Mouse (Mus musculus): ENCODE results near the gene Wdtc1. TPM values are rescaled to one million over a fixed set of nuclear protein-coding genes. Genes with fewer than 3 reads are reported as not detected.
A peak's percentile ranks its signal among the peaks of the same experiment; 100 is the strongest.

Gene Wdtc1
- polyA plus RNA-seq, 1 experiment from 2014 or later, result 17.2 TPM

DNA sequence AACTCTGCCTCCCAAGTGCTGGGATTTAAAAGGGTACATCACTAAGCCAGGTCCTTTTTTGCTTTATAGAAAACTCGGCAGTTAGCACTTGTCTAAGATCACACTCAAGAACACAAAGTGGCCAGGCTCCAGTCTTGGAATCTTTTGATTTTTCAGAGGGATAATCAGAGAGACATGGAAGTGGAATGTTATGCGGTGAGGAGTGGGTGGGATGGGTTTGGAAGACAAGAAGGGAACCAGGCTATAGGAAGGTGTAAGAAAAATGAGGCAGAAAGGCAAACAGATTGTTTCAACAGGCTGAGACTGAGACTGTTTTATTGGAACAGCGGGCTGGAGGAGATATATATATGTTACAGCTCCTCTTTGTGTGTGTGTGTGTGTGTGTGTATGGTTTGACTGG lies 74.8 kb downstream of the Wdtc1 start:
- H3K4me1 ChIP-seq, result peaks cover 41% of the 10 kb centered on the region
- peak overlapping the region; percentile 96 for H3K27ac ChIP-seq (replicated peaks)
- H3K9ac ChIP-seq, result 0 out of 2 replicates have a peak overlapping the region, but pooled peaks have one; percentile 83
- 79% methylated on average over 3 of the region's 3 CpGs for WGBS
- H3K27me3 ChIP-seq, result no peaks in the 10 kb centered on the region
- H3K4me2 ChIP-seq (replicated peaks), result peak overlapping the region; percentile 77
- no peak for ATAC-seq (ENCODE audit: insufficient number of reproducible peaks, low FRiP score, low TSS enrichment, low read depth)
- peaks cover 9% of the 10 kb centered on the region; the same call in 1 of the 2 replicates for H3K36me3 ChIP-seq
- H3K9me3 ChIP-seq (replicated peaks), result no peaks in the 10 kb centered on the region
- H3K4me3 ChIP-seq (replicated peaks), result peak overlapping the region; percentile 85; the same call in 1 of the 2 replicates

DNA sequence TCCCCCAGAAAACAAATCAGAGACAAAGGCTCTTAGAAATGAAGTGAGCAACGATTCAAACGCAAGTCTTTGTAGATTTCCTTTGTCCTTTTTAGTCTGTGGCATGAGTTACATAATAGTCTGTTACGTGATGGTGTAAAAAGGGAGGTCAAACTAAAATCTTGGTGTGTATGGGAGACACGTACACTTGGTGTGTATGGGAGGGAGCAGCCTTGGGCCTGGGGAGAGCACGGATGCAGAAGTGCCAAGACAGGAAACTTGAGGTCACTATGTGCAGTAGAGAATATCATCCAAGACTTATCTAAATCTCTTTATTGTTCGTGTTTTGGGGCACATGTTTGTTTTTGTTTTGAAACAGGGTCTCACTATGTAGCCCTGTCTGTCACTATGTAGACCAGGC lies 75.2 kb downstream of the Wdtc1 start:
- no peaks in the 10 kb centered on the region for H3K9me3 ChIP-seq (replicated peaks)
- H3K4me2 ChIP-seq (replicated peaks), result peak overlapping the region; percentile 77
- H3K4me3 ChIP-seq (replicated peaks), result peak overlapping the region; percentile 85
- H3K27ac ChIP-seq (replicated peaks), result peak overlapping the region; percentile 96
- H3K36me3 ChIP-seq, result peaks cover 12% of the 10 kb centered on the region; the same call in 1 of the 2 replicates
- H3K27me3 ChIP-seq, result no peaks in the 10 kb centered on the region
- ATAC-seq (ENCODE audit: insufficient number of reproducible peaks, low FRiP score, low TSS enrichment, low read depth), result no peak
- peak overlapping the region; percentile 83; the same call in 1 of the 2 replicates for H3K9ac ChIP-seq
- 15% methylated on average over 6 of the region's 6 CpGs for WGBS
- peaks cover 41% of the 10 kb centered on the region for H3K4me1 ChIP-seq

DNA sequence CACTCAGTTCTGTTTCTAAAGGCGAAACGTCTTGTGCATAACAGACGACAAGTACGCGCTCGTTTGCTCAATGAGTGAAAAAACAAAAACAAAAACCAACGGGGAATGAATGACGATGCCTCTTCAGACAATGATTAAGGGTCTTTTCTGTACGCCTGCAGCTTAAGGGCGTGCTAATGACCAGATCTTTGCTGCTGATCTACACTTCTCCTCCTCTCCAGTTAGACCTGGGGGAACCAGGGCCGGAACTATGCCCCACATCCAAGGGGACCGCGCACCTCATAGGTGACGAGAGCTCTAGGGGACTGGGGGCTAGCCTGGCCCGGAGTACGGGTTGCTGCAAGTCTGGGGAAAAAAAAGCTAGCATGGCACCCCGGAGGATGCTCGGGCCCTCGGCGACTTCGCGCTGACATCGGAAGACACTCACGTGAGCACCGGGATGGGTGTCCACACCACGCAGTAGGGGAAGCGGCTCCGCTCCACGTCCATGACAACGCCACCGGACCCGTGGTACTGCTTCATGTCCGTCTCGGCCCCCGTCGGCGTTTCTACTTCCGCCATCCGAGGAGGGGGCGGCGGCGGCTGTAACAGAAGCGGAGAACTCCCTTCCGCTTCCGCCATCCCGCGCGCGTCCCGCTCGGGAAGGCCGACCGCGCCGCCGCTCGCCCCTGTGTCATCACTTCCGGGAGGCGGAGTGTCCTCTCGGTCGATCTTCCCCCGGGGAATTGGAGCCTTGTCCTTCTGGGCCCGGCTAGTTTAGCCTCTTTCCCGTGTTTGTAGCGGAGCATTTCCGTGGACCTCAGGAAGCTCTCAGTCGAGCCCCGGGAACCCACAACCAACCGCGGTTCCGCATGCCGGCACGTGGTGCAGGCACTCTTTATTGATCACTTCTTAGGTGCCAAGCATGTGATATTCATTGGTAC lies 75.9 kb downstream of the Wdtc1 start, which contains the start of gene Tmem222:
TSS of gene Tmem222 (minus strand) at position 689 of the 923 bp plus-strand sequence.
- no peaks in the 10 kb centered on the region for H3K9me3 ChIP-seq (replicated peaks)
- H3K4me3 ChIP-seq (replicated peaks), result peak within 1 kb of the TSS; percentile 85
- peaks cover 35% of the 10 kb centered on the region for H3K4me1 ChIP-seq
- H3K9ac ChIP-seq, result peak within 1 kb of the TSS; percentile 83
- H3K4me2 ChIP-seq (replicated peaks), result peak within 1 kb of the TSS; percentile 77
- peak within 1 kb of the TSS; percentile 96 for H3K27ac ChIP-seq (replicated peaks)
- WGBS, result under 1% methylated on average over 72 of the region's 73 CpGs
- no peaks in the 10 kb centered on the region for H3K27me3 ChIP-seq
- ATAC-seq (ENCODE audit: insufficient number of reproducible peaks, low FRiP score, low TSS enrichment, low read depth), result peak; percentile 85
- peaks cover 12% of the 10 kb centered on the region; the same call in 1 of the 2 replicates for H3K36me3 ChIP-seq

DNA sequence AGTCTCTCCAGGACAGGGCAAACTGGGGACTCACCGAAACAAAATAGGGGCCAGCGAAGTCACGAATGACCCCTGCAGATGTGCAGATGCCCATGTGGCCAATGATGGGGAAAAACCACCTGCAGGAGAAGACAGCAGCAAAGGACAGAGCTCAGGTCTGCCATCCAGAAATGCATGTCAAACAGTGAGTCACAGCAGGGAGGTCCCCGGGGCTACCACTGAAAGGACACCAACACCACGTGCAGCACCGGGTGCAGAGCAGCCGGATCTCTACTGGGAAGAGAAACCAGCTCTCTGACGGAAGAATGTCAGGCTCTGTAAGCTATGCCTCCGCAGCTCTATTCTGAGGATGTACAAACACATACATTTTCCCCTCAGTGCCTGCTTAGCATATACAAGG lies 82.4 kb downstream of the Wdtc1 start:
- Histone ChIP-seq H3K9me3 (replicated peaks) (no peaks in the 10 kb centered on the region), H3K27me3 (no peaks in the 10 kb centered on the region), H3K9ac (no peak overlapping the region), H3K4me2 (replicated peaks) (no peak overlapping the region), H3K27ac (replicated peaks) (no peak overlapping the region), H3K4me1 (peaks cover 4% of the 10 kb centered on the region; the same call in 1 of the 2 replicates), H3K4me3 (replicated peaks) (no peak overlapping the region), H3K36me3 (peaks cover 58% of the 10 kb centered on the region)
- WGBS, result 87% methylated on average over 9 of the region's 9 CpGs
- ATAC-seq (ENCODE audit: insufficient number of reproducible peaks, low FRiP score, low TSS enrichment, low read depth), result no peak

GRCm38 (mm10) chr4:133269596-133269995 lies 83.7 kb downstream of the Wdtc1 start:
- WGBS, result 88% methylated on average over 3 of the region's 3 CpGs
- Histone ChIP-seq H3K9me3 (replicated peaks) (no peaks in the 10 kb centered on the region), H3K9ac (no peak overlapping the region), H3K27me3 (no peaks in the 10 kb centered on the region), H3K4me2 (replicated peaks) (no peak overlapping the region), H3K36me3 (peaks cover 67% of the 10 kb centered on the region), H3K4me3 (replicated peaks) (no peak overlapping the region), H3K27ac (replicated peaks) (no peak overlapping the region), H3K4me1 (no peaks in the 10 kb centered on the region)
- ATAC-seq (ENCODE audit: insufficient number of reproducible peaks, low FRiP score, low TSS enrichment, low read depth), result no peak

- ATAC-seq (ENCODE audit: insufficient number of reproducible peaks, low FRiP score, low TSS enrichment, low read depth), result no peak
- 91% methylated on average over 3 of the region's 3 CpGs for WGBS
- H3K9me3 ChIP-seq (replicated peaks), result no peaks in the 10 kb centered on the region
- no peak overlapping the region for H3K4me3 ChIP-seq (replicated peaks)
- no peak overlapping the region for H3K27ac ChIP-seq (replicated peaks)
- H3K9ac ChIP-seq, result no peak overlapping the region
- H3K4me2 ChIP-seq (replicated peaks), result no peak overlapping the region
- no peaks in the 10 kb centered on the region for H3K4me1 ChIP-seq
- no peaks in the 10 kb centered on the region for H3K27me3 ChIP-seq
- peaks cover 66% of the 10 kb centered on the region for H3K36me3 ChIP-seq
Observed at GRCm38 (mm10) chr4:133268931-133269330, 84.3 kb downstream of the Wdtc1 start.

- H3K36me3 ChIP-seq, result peaks cover 64% of the 10 kb centered on the region
- H3K27ac ChIP-seq (replicated peaks), result no peak overlapping the region
- H3K4me1 ChIP-seq, result no peaks in the 10 kb centered on the region; the same call in 1 of the 2 replicates
- no peak overlapping the region for H3K4me3 ChIP-seq (replicated peaks)
- ATAC-seq (ENCODE audit: insufficient number of reproducible peaks, low FRiP score, low TSS enrichment, low read depth), result no peak
- WGBS, result 90% methylated on average over 12 of the region's 12 CpGs
- no peaks in the 10 kb centered on the region for H3K27me3 ChIP-seq
- no peak overlapping the region for H3K9ac ChIP-seq
- H3K9me3 ChIP-seq (replicated peaks), result no peaks in the 10 kb centered on the region
- no peak overlapping the region for H3K4me2 ChIP-seq (replicated peaks)
Observed at GRCm38 (mm10) chr4:133266248-133266880, 86.9 kb downstream of the Wdtc1 start.

DNA sequence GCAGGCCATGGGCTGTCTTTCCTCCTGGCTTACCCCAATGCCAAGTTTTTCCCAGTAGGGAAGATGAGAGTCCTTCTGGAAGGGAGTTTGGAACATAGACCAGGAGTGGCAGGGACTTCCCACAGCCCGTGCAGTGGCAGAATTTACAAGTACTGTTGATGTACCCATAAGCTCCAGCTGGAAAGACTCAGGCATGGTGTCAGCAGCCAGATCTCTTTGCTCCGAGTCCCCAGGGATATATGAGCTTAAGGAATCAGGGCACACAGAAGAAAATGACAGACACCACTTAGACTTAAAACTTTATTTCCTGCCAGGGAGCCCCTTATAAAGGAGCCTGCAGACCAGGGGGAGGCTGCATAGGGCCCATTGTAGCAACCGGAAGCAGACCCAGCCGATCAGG lies 87.5 kb downstream of the Wdtc1 start:
- H3K9ac ChIP-seq, result no peak overlapping the region
- no peaks in the 10 kb centered on the region for H3K27me3 ChIP-seq
- no peaks in the 10 kb centered on the region for H3K9me3 ChIP-seq (replicated peaks)
- no peak overlapping the region for H3K4me3 ChIP-seq (replicated peaks)
- H3K4me2 ChIP-seq (replicated peaks), result no peak overlapping the region
- H3K4me1 ChIP-seq, result no peaks in the 10 kb centered on the region; the same call in 1 of the 2 replicates
- no peak for ATAC-seq (ENCODE audit: insufficient number of reproducible peaks, low FRiP score, low TSS enrichment, low read depth)
- H3K36me3 ChIP-seq, result peaks cover 61% of the 10 kb centered on the region
- no peak overlapping the region for H3K27ac ChIP-seq (replicated peaks)
- WGBS, result 77% methylated on average over 4 of the region's 4 CpGs

GRCm38 (mm10) chr4:133265297-133265696 lies 88.0 kb downstream of the Wdtc1 start:
- ATAC-seq (ENCODE audit: insufficient number of reproducible peaks, low FRiP score, low TSS enrichment, low read depth), result no peak

DNA sequence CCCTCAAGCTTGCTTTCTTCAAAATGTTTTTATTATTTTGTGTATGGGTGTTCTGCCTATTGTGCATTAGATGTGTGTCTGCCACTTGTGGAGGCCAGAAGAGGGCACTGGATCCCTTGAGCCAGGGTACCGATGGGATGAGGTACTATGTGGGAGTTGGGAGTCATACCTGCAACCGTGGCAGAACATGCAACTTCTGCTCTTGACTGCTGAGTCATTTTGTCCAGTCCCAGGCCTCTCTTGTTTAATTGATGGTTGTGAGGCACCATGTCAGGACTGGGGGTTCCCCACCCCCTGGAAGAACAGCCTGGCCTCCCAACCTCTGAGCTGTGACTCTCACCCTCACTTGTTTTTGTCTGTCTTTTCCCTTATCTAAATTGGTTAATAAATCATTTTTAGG lies 88.7 kb downstream of the Wdtc1 start:
- H3K27ac ChIP-seq (replicated peaks), result no peak overlapping the region
- no peaks in the 10 kb centered on the region; the same call in 1 of the 2 replicates for H3K4me1 ChIP-seq
- no peaks in the 10 kb centered on the region for H3K9me3 ChIP-seq (replicated peaks)
- peaks cover 53% of the 10 kb centered on the region for H3K36me3 ChIP-seq
- no peak overlapping the region for H3K4me2 ChIP-seq (replicated peaks)
- 92% methylated on average over 2 of the region's 2 CpGs for WGBS
- H3K9ac ChIP-seq, result no peak overlapping the region
- no peak for ATAC-seq (ENCODE audit: insufficient number of reproducible peaks, low FRiP score, low TSS enrichment, low read depth)
- no peaks in the 10 kb centered on the region for H3K27me3 ChIP-seq
- no peak overlapping the region for H3K4me3 ChIP-seq (replicated peaks)

More at GRCm38 (mm10) chr4:133265297-133265696, 88.0 kb downstream of the Wdtc1 start:
- Histone ChIP-seq H3K9me3 (replicated peaks) (no peaks in the 10 kb centered on the region), H3K36me3 (peaks cover 58% of the 10 kb centered on the region), H3K4me2 (replicated peaks) (no peak overlapping the region), H3K27me3 (no peaks in the 10 kb centered on the region), H3K4me3 (replicated peaks) (no peak overlapping the region), H3K9ac (no peak overlapping the region), H3K27ac (replicated peaks) (no peak overlapping the region), H3K4me1 (no peaks in the 10 kb centered on the region; the same call in 1 of the 2 replicates)
- WGBS, result 90% methylated on average over 3 of the region's 3 CpGs

GRCm38 (mm10) chr4:133263756-133264155 lies 89.5 kb downstream of the Wdtc1 start:
- H3K9ac ChIP-seq, result no peak overlapping the region
- WGBS, result 87% methylated on average over 5 of the region's 5 CpGs
- ATAC-seq (ENCODE audit: insufficient number of reproducible peaks, low FRiP score, low TSS enrichment, low read depth), result no peak
- H3K9me3 ChIP-seq (replicated peaks), result no peaks in the 10 kb centered on the region
- H3K4me3 ChIP-seq (replicated peaks), result no peak overlapping the region
- no peaks in the 10 kb centered on the region for H3K27me3 ChIP-seq
- no peak overlapping the region for H3K4me2 ChIP-seq (replicated peaks)
- no peaks in the 10 kb centered on the region; the same call in 1 of the 2 replicates for H3K4me1 ChIP-seq
- no peak overlapping the region for H3K27ac ChIP-seq (replicated peaks)
- peaks cover 45% of the 10 kb centered on the region for H3K36me3 ChIP-seq
